ENCODE assay signal across 18 mouse cellular contexts in genomic region chr6:52249415-52249738, GRCm38 (mm10). TPM values are rescaled to one million over a fixed set of nuclear protein-coding genes. Genes with fewer than 3 reads are reported as not detected.
DNase-seq lines count a peak whose midpoint lies in the region; ATAC-seq and TF ChIP-seq lines count a peak whose summit lies in the region.
"Had no signal": no experiment of that assay in that cellular context is flagged by ENCODE, and none has a peak within 500 bp of the region (broad histone marks: within the 10 kb centered on the region; RNA-seq: fewer than 3 reads in every experiment).

No protein-coding gene starts in this region.

- peak overlapping the region; percentile 95 for H3K27ac ChIP-seq in kidney, embryonic 16.5 days (ENCODE audit: low read length)
- H3K27ac ChIP-seq in limb, embryonic 15.5 days = peak overlapping the region; percentile 91
- no peak overlapping the region for H3K27ac ChIP-seq in forebrain, embryonic 11.5 days (ENCODE audit: low read depth, low read length)
- H3K27ac ChIP-seq: embryonic facial prominence, embryonic 10.5 days had no signal

- intact Hi-C loops in left cerebral cortex, postnatal 36 days (cut with DNase I) = no loop called here

- no peak for DNase-seq in kidney, postnatal 36 days
- peak; percentile 38 for DNase-seq in R1 (ENCODE audit: low read depth, low spot score)
- DNase-seq in forebrain, embryonic 11.5 days (ENCODE audit: low spot score) = no peak
- DNase-seq in left cerebral cortex, postnatal 36 days (ENCODE audit: low spot score in 2 of 2) = no peak
- DNase-seq: adrenal gland, adult 8-10 months; cerebellum, postnatal 10 days; lung, adult 18-20 months; right cerebral cortex, postnatal 4 days; thymus, adult 18-20 months had no signal

- no peak for ATAC-seq in kidney, embryonic 16.5 days (ENCODE audit: low FRiP score, low TSS enrichment)
- no peak for ATAC-seq in limb, embryonic 15.5 days (ENCODE audit: insufficient number of reproducible peaks, low FRiP score, low TSS enrichment, low read depth)
- ATAC-seq in forebrain, embryonic 11.5 days (replicated peaks; ENCODE audit: low FRiP score) = no peak

- no peaks in the 10 kb centered on the region for H3K9me3 ChIP-seq in kidney, embryonic 16.5 days (ENCODE audit: low read length)
- no peaks in the 10 kb centered on the region; the same call in 1 of the 2 replicates for H3K9me3 ChIP-seq in E14TG2a.4 (ENCODE audit: low read length)
- no peaks in the 10 kb centered on the region for H3K9me3 ChIP-seq in limb, embryonic 15.5 days
- no peaks in the 10 kb centered on the region for H3K9me3 ChIP-seq in forebrain, embryonic 11.5 days (ENCODE audit: control insufficient read depth, low read length)
- H3K9me3 ChIP-seq: embryonic facial prominence, embryonic 10.5 days had no signal

- H3K4me3 ChIP-seq in kidney, embryonic 16.5 days (ENCODE audit: low read length) = peak overlapping the region; percentile 50
- H3K4me3 ChIP-seq in E14TG2a.4 (replicated peaks; ENCODE audit: low read length) = peak overlapping the region; percentile 43
- peak overlapping the region; percentile 64 for H3K4me3 ChIP-seq in limb, embryonic 15.5 days
- no peak overlapping the region for H3K4me3 ChIP-seq in forebrain, embryonic 11.5 days (ENCODE audit: low read depth, low read length)
- H3K4me3 ChIP-seq: embryonic facial prominence, embryonic 10.5 days had no signal

- peaks cover 32% of the 10 kb centered on the region for H3K4me1 ChIP-seq in kidney, embryonic 16.5 days (ENCODE audit: insufficient read depth, low read length)
- H3K4me1 ChIP-seq in E14TG2a.4 (replicated peaks; ENCODE audit: low read depth, low read length) = peaks cover 72% of the 10 kb centered on the region
- H3K4me1 ChIP-seq in limb, embryonic 15.5 days = peaks cover 15% of the 10 kb centered on the region
- H3K4me1 ChIP-seq in forebrain, embryonic 11.5 days (replicated peaks; ENCODE audit: control insufficient read depth, insufficient read depth, low read length) = peaks cover 6% of the 10 kb centered on the region; the same call in 1 of the 2 replicates

- H3K4me2 ChIP-seq in kidney, embryonic 16.5 days (replicated peaks; ENCODE audit: low read depth, low read length) = peak overlapping the region; percentile 67
- H3K4me2 ChIP-seq in limb, embryonic 15.5 days = peak overlapping the region; percentile 60
- no peak overlapping the region for H3K4me2 ChIP-seq in forebrain, embryonic 11.5 days (ENCODE audit: low read depth, low read length, severe bottlenecking)

- H3K9ac ChIP-seq in kidney, embryonic 16.5 days (replicated peaks; ENCODE audit: low read length) = peak overlapping the region; percentile 77
- H3K9ac ChIP-seq in limb, embryonic 15.5 days = peak overlapping the region; percentile 47; the same call in 1 of the 2 replicates
- H3K9ac ChIP-seq in forebrain, embryonic 11.5 days (ENCODE audit: low read length) = no peak overlapping the region

- TF ChIP-seq CTCF in E14TG2a.4 (conservative IDR thresholded peaks at IDR 0.05; ENCODE audit: low read length) = no peak

- H3K36me3 ChIP-seq in kidney, embryonic 16.5 days (ENCODE audit: insufficient read depth, low read length) = 0 out of 2 replicates have a peak, but pooled peaks cover 3% of the 10 kb centered on the region
- H3K36me3 ChIP-seq in E14TG2a.4 (ENCODE audit: insufficient read depth, low read length) = no peaks in the 10 kb centered on the region
- H3K36me3 ChIP-seq in limb, embryonic 15.5 days = no peaks in the 10 kb centered on the region
- no peaks in the 10 kb centered on the region for H3K36me3 ChIP-seq in forebrain, embryonic 11.5 days (ENCODE audit: control insufficient read depth, insufficient read depth, low read length)
- H3K36me3 ChIP-seq: embryonic facial prominence, embryonic 10.5 days had no signal

- peaks cover 37% of the 10 kb centered on the region for H3K27me3 ChIP-seq in kidney, embryonic 16.5 days (ENCODE audit: insufficient read depth, low read length)
- H3K27me3 ChIP-seq in E14TG2a.4 (ENCODE audit: insufficient read depth, low read length) = peaks cover 98% of the 10 kb centered on the region
- H3K27me3 ChIP-seq in limb, embryonic 15.5 days = peaks cover 14% of the 10 kb centered on the region
- peaks cover 98% of the 10 kb centered on the region for H3K27me3 ChIP-seq in forebrain, embryonic 11.5 days (ENCODE audit: control insufficient read depth, insufficient read depth, low read length)
- H3K27me3 ChIP-seq: CH12.LX had no signal

- 6% methylated on average over 16 of the region's 16 CpGs for WGBS in kidney, embryonic 16.5 days
- 9% methylated on average over 16 of the region's 16 CpGs for WGBS in limb, embryonic 15.5 days
- under 1% methylated on average over 16 of the region's 16 CpGs for WGBS in forebrain, embryonic 11.5 days

RNA-seq across cellular contexts. Expression of gene Hoxa11, which starts 3.8 kb away (rescaled TPM):
- polyA plus RNA-seq in kidney, embryonic 16.5 days (2015; fragmentation: Nextera tagmentation; extraction: Ambion mirVana) = 27.9 and 31.8 TPM in 2 replicates
- 23.3 and 33.4 TPM in 2 replicates for polyA plus RNA-seq in limb, embryonic 15.5 days (2015; fragmentation: Nextera tagmentation; extraction: Ambion mirVana)
- not detected in 2 replicates for polyA plus RNA-seq in forebrain, embryonic 11.5 days (2014; fragmentation: Nextera tagmentation; extraction: Ambion mirVana)
- not detected for total RNA-seq in left cerebral cortex, postnatal 36 days (2021)
- total RNA-seq: adrenal gland, adult 8-10 months; CH12.LX; heart, adult 8-10 months; hematopoietic stem cell, adult 5-6 weeks; left cerebral cortex, postnatal 14 days had no signal
- polyA plus RNA-seq: embryonic facial prominence, embryonic 10.5 days; inflammation-experienced regulatory T-cells, adult 6 months had no signal

RNA-seq across cellular contexts. Expression of gene Hoxa10, which starts 8.7 kb away (rescaled TPM):
- 147 and 154 TPM in 2 replicates for polyA plus RNA-seq in kidney, embryonic 16.5 days (2015; fragmentation: Nextera tagmentation; extraction: Ambion mirVana)
- 86.8 and 108 TPM in 2 replicates for polyA plus RNA-seq in limb, embryonic 15.5 days (2015; fragmentation: Nextera tagmentation; extraction: Ambion mirVana)
- polyA plus RNA-seq in forebrain, embryonic 11.5 days (2014; fragmentation: Nextera tagmentation; extraction: Ambion mirVana) = not detected in 2 replicates
- total RNA-seq in left cerebral cortex, postnatal 36 days (2021) = not detected
- total RNA-seq: heart, adult 8-10 months; left cerebral cortex, postnatal 14 days had no signal
- polyA plus RNA-seq: embryonic facial prominence, embryonic 10.5 days; inflammation-experienced regulatory T-cells, adult 6 months had no signal

RNA-seq across cellular contexts. Expression of gene Hoxa13, which starts 11.3 kb away (rescaled TPM):
- 0.15 TPM in 2 replicates for polyA plus RNA-seq in kidney, embryonic 16.5 days (2015; fragmentation: Nextera tagmentation; extraction: Ambion mirVana)
- 11.0 and 17.4 TPM in 2 replicates for polyA plus RNA-seq in limb, embryonic 15.5 days (2015; fragmentation: Nextera tagmentation; extraction: Ambion mirVana)
- polyA plus RNA-seq in forebrain, embryonic 11.5 days (2014; fragmentation: Nextera tagmentation; extraction: Ambion mirVana) = not detected in 2 replicates
- total RNA-seq in left cerebral cortex, postnatal 36 days (2021) = not detected
- total RNA-seq: adrenal gland, adult 8-10 months; heart, adult 8-10 months; hematopoietic stem cell, adult 5-6 weeks; left cerebral cortex, postnatal 14 days had no signal
- polyA plus RNA-seq: embryonic facial prominence, embryonic 10.5 days; inflammation-experienced regulatory T-cells, adult 6 months had no signal

RNA-seq across cellular contexts. Expression of gene Hoxa9, which starts 18.5 kb away (rescaled TPM):
- polyA plus RNA-seq in kidney, embryonic 16.5 days (2015; fragmentation: Nextera tagmentation; extraction: Ambion mirVana) = 56.6 and 56.8 TPM in 2 replicates
- 30.8 and 34.0 TPM in 2 replicates for polyA plus RNA-seq in limb, embryonic 15.5 days (2015; fragmentation: Nextera tagmentation; extraction: Ambion mirVana)
- not detected in 2 replicates for polyA plus RNA-seq in forebrain, embryonic 11.5 days (2014; fragmentation: Nextera tagmentation; extraction: Ambion mirVana)
- not detected for total RNA-seq in left cerebral cortex, postnatal 36 days (2021)
- total RNA-seq: heart, adult 8-10 months; left cerebral cortex, postnatal 14 days had no signal
- polyA plus RNA-seq: embryonic facial prominence, embryonic 10.5 days had no signal

RNA-seq across cellular contexts. Expression of gene Hoxa7, which starts 27.7 kb away (rescaled TPM):
- 25.7 and 27.5 TPM in 2 replicates for polyA plus RNA-seq in kidney, embryonic 16.5 days (2015; fragmentation: Nextera tagmentation; extraction: Ambion mirVana)
- 12.0 and 12.9 TPM in 2 replicates for polyA plus RNA-seq in limb, embryonic 15.5 days (2015; fragmentation: Nextera tagmentation; extraction: Ambion mirVana)
- polyA plus RNA-seq in forebrain, embryonic 11.5 days (2014; fragmentation: Nextera tagmentation; extraction: Ambion mirVana) = not detected in 2 replicates
- total RNA-seq in left cerebral cortex, postnatal 36 days (2021) = not detected
- total RNA-seq: left cerebral cortex, postnatal 14 days had no signal
- polyA plus RNA-seq: embryonic facial prominence, embryonic 10.5 days; inflammation-experienced regulatory T-cells, adult 6 months had no signal

Comparison
In these comparisons a context has a peak if more than half of its experiments do, and no peak if none do; other contexts are left out.
1. RNA of gene Hoxa11, which starts 3.8 kb away (polyA plus RNA-seq): 23.3 to 33.4 TPM in limb, embryonic 15.5 days and 27.9 to 31.8 TPM in kidney, embryonic 16.5 days; not detected in forebrain, embryonic 11.5 days; every median in the first group is over 10 times any median in the second.
2. RNA of gene Hoxa10, which starts 8.7 kb away (polyA plus RNA-seq): 147 to 154 TPM in kidney, embryonic 16.5 days and 86.8 to 108 TPM in limb, embryonic 15.5 days; not detected in forebrain, embryonic 11.5 days; every median in the first group is over 10 times any median in the second.
3. RNA of gene Hoxa13, which starts 11.3 kb away (polyA plus RNA-seq): 11.0 to 17.4 TPM in limb, embryonic 15.5 days; 0.15 TPM in kidney, embryonic 16.5 days and not detected in forebrain, embryonic 11.5 days; every median in the first group is over 10 times any median in the second.